Mouse (Mus musculus) right cerebral cortex, postnatal 14 days (tissue): ENCODE measurements around the gene Saal1.
A peak's percentile ranks its signal among the peaks of the same experiment; 100 is the strongest.
"Not testable (repeated sequence)": the region's sequence is repeated elsewhere in the genome, so short reads cannot be mapped to it uniquely, and the experiment has no call there.

ENCODE experiments used
- DNase-seq: peaks from one replicate; pipeline ENCODE4 v3.0.0; 2022

The Saal1 gene

GRCm38 (mm10) chr7:46710390-46710844 lies at the start of gene Saal1:
Saal1 (minus strand) TSS chr7:46710680.
- DNase-seq = peak; percentile 90

GRCm38 (mm10) chr7:46751490-46751889 lies 41.0 kb upstream of the Saal1 start, which contains the start of gene Saa2:
Saa2 (plus strand) TSS chr7:46751790.
- no peak for DNase-seq

DNA sequence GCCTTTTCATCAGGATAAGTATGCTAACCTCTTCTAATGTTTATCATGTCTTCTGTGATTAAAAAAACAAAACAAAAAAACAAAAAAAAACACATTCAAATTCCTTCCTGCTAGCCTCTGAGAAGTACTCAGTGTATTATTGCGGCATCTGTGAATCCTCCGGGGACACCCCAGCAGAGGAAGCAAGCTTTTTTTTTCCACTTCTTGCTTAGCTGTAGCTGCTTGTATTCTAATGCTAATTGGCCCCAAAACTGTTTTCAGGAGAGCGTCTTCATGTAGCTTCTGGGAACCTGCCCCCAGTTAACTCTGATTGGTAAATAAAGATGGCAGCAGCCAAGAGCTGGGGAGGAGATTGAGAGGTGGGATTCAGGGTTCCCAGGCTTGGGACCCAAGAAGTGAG lies 38.0 kb upstream of the Saal1 start:
- DNase-seq = no peak

DNA sequence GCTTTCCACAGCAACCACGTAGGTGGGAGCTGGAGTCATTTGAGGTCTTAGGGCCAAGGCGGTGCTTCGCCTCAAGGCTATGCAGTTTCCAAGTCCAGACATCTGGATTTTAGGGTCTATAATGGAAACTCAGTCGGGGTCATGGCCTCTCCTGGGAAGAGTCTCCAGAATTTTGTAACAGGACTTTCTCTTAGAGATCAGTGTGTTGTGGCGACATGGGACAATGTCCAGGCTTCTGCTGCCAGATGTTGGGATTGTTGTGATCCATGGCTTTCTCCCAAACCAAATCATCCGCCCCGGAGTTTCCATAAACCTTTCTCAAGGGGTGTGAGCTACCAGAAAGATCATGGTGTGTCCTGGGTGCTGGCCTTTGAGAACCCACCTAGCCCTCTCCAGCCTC lies 35.9 kb upstream of the Saal1 start:
- no peak for DNase-seq

GRCm38 (mm10) chr7:46745816-46746215 lies 35.3 kb upstream of the Saal1 start:
- no peak for DNase-seq

- DNase-seq = not testable (repeated sequence)
Observed at GRCm38 (mm10) chr7:46742880-46743279, 32.4 kb upstream of the Saal1 start, which contains the start of gene Saa1. Saa1 (minus strand) TSS chr7:46742980.

- DNase-seq = not testable (repeated sequence)
Observed at GRCm38 (mm10) chr7:46740041-46740440, 29.6 kb upstream of the Saal1 start.

- no peak for DNase-seq
Observed at GRCm38 (mm10) chr7:46738561-46739460, 28.3 kb upstream of the Saal1 start.

GRCm38 (mm10) chr7:46734983-46735382 lies 24.5 kb upstream of the Saal1 start:
- DNase-seq = no peak

GRCm38 (mm10) chr7:46732458-46732857 lies 22.0 kb upstream of the Saal1 start, which contains the start of gene Saa4:
Saa4 (minus strand) TSS chr7:46732603.
- no peak for DNase-seq

- DNase-seq = no peak
Observed at GRCm38 (mm10) chr7:46727584-46727983, 17.1 kb upstream of the Saal1 start.

GRCm38 (mm10) chr7:46724396-46724795 lies 13.9 kb upstream of the Saal1 start:
- no peak for DNase-seq

- no peak for DNase-seq
Observed at GRCm38 (mm10) chr7:46723849-46724248, 13.4 kb upstream of the Saal1 start.

GRCm38 (mm10) chr7:46723354-46723753 lies 12.9 kb upstream of the Saal1 start:
- no peak for DNase-seq

DNA sequence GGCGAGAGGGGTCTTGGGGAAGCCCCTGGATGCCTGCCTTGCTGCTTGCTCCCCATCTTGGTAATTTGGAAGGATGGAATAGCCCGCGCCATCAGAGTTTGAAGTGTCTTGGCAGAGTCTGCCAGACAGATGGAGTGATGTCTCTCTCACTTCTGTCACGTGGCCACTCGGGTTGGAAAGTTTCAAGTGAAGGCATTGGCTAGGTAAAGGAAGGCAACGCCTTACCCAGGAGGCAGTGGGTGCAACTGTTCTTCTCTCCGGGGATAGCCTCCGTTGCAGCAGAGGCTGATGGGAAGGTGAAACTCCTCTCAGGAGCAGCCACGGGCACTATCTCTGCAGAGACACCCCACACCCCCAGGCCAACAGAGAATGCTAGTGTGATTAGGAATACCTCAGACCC lies 10.0 kb upstream of the Saal1 start:
- DNase-seq = no peak

- DNase-seq = no peak
Observed at GRCm38 (mm10) chr7:46719526-46719925, 9.0 kb upstream of the Saal1 start.

DNA sequence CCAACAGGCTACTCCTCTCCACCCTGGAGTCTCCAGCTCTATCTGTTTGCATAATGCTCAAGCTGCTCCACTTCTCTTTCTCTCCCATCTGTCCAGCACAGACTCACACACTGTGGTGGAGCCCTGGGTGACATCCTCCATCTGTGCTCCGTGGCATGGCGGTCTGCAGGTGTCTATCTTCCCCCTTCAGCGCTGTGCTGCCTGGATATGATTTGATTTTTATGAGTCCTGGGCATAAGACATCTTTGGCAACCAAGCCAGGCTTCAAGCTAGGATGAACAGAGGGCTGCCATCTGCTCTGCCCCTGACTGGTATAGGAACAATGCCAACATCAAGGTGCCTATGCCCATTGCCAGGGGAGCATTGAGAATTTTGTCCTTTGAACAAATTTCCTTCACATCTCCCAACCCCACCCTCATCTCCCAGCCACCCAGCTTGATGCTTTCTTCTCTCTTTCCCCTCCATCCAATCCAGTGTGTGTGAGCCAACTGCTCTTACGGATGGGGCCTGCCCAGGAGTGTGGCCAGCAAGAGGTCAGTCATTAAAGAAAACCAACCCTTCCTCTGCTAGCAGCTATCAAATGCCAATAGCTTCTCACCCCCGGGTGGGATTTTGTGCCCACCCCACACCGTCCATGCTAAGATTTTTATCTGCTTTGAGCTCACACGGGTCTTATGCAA lies 8.3 kb upstream of the Saal1 start:
- no peak for DNase-seq

DNA sequence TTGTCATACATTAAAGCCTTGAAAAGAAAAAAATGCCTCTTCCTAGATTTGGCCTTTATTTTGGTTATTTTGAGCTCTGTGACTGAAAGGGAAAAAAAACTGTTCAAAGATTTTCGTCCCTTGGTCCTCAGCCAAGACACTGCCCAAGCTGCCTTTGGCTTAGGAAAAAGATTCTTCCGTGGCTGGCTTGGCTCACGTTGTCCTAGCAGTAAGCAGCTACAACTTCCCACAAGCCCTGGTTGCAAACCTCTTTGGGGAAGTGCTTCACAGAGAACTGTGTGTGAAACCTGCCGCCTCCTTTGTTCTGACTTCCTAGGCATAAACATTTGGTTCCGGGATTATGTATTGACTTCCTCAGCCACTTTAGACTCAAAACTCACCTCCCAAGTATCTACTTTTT lies 6.4 kb upstream of the Saal1 start:
- no peak for DNase-seq

GRCm38 (mm10) chr7:46715600-46715999 lies 5.1 kb upstream of the Saal1 start, which contains the start of gene Saa3:
Saa3 (minus strand) TSS chr7:46715700.
- DNase-seq = no peak

GRCm38 (mm10) chr7:46714518-46714917 lies 4.0 kb upstream of the Saal1 start:
- peak; percentile 54 for DNase-seq

DNA sequence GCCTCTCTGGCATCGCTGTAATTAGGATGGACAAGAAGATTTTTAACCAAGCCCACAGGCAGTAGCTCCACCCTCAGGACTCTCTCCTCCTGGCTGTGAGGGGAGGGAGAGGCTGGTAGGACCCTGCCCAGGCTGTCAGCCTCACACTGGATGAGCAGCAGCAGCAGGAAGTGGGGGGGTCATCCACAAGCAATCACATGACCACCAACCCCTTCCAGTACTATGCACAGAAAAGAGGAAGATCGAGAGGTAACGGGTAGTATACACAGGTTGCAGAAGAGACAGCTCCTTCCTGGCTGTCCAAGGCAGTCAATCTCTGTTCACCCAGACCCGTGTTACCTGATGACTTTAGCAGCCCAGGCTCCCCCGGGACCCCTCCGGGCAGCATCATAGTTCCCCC lies 1.8 kb upstream of the Saal1 start:
- DNase-seq = no peak

- no peak for DNase-seq
Observed at GRCm38 (mm10) chr7:46700521-46701025, 9.9 kb downstream of the Saal1 start.

GRCm38 (mm10) chr7:46696754-46697153 lies 13.7 kb downstream of the Saal1 start:
- no peak for DNase-seq

DNA sequence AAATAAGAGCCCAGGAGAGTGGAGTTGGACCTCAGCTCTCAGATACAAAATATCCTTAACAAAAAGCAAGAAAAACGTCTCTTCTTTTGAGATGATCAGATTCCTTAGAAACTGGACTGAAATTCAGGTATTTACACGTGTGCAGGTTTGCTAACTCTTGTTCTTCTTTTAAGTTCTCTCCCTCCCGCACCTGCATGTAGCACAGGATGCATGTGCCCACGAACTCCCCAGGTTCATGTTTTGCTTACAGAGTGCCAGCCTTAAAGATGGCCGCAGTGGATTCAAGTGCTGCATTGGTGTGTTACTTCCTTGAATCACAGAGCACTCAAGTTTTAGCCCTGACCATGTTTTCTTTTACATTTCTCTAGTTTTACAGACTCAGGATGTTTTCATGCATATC lies 23.7 kb downstream of the Saal1 start:
- no peak for DNase-seq
